Comparison of ENCODE assay signal across 23 mouse cellular contexts in the genomic region with DNA sequence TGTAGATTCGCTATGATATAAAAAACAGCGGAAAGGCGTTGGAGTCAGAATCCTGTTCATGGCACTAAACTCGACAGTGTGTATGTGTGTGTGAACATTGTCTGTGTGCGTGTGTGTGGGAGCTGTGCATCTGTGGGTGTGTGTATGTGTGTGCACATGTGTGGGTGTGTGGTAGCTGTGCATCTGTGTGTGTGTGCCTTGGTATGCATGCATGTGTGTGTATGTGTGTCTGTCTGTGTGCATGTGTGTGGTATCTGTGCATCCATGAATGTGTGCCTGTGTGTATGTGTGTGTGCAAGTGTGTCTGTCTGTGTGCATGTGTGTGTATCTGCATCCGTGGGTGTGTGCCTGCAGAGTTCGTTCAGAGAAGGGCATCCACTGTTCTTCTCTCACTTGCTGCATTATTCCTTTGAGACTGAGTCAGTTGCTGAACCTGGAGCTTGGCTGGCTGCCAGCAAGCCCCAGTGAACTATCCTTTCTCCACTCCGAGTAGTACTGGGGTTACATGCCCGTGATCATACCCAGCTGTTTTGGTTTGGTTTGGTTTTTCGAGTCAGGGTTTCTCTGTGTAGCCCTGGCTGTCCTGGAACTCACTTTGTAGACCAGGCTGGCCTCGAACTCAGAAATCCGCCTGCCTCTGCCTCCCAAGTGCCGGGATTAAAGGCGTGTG. TPM values are rescaled to one million over a fixed set of nuclear protein-coding genes. Genes with fewer than 3 reads are reported as not detected.
A peak's percentile ranks its signal among the peaks of the same experiment; 100 is the strongest.
DNase-seq lines count a peak whose midpoint lies in the region; ATAC-seq lines count a peak whose summit lies in the region.
"Had no signal": no experiment of that assay in that cellular context is flagged by ENCODE, and none has a peak within 500 bp of the region (broad histone marks: within the 10 kb centered on the region; RNA-seq: fewer than 3 reads in every experiment).

No protein-coding gene starts in this region.

- H3K36me3 ChIP-seq in neural tube, embryonic 13.5 days = peaks cover 58% of the 10 kb centered on the region

- H3K9ac ChIP-seq in neural tube, embryonic 13.5 days = peak overlapping the region; percentile 31; the same call in 1 of the 2 replicates
- H3K9ac ChIP-seq: embryonic facial prominence, embryonic 12.5 days; forebrain, embryonic 15.5 days; hindbrain, embryonic 15.5 days; liver, embryonic 12.5 days; midbrain, embryonic 15.5 days had no signal

- no peaks in the 10 kb centered on the region for H3K9me3 ChIP-seq in neural tube, embryonic 13.5 days
- H3K9me3 ChIP-seq: embryonic facial prominence, embryonic 12.5 days; forebrain, embryonic 15.5 days; hindbrain, embryonic 15.5 days; liver, embryonic 12.5 days; midbrain, embryonic 15.5 days had no signal

- ATAC-seq in frontal cortex, adult (ENCODE audit: low TSS enrichment) = peak; percentile 50; the same call in 1 of the 2 replicates
- ATAC-seq in neural tube, embryonic 13.5 days (ENCODE audit: low read depth) = no peak
- ATAC-seq: forebrain, embryonic 15.5 days; liver, embryonic 12.5 days; midbrain, embryonic 15.5 days had no signal

- WGBS in neural tube, embryonic 13.5 days = 80% methylated on average over 14 of the region's 14 CpGs

- H3K4me2 ChIP-seq in neural tube, embryonic 13.5 days = no peak overlapping the region
- H3K4me2 ChIP-seq: embryonic facial prominence, embryonic 12.5 days; forebrain, embryonic 15.5 days; heart, embryonic 11.5 days; hindbrain, embryonic 15.5 days; liver, embryonic 12.5 days; midbrain, embryonic 15.5 days had no signal

- no peak overlapping the region for H3K27ac ChIP-seq in neural tube, embryonic 13.5 days (replicated peaks)
- H3K27ac ChIP-seq: embryonic facial prominence, embryonic 12.5 days; forebrain, embryonic 15.5 days; gastrocnemius, adult 2 months; hindbrain, embryonic 15.5 days; liver, embryonic 12.5 days; midbrain, embryonic 15.5 days had no signal

- H3K4me1 ChIP-seq in neural tube, embryonic 13.5 days (replicated peaks) = no peaks in the 10 kb centered on the region
- H3K4me1 ChIP-seq: embryonic facial prominence, embryonic 12.5 days; forebrain, embryonic 15.5 days; hindbrain, embryonic 15.5 days; liver, embryonic 12.5 days; midbrain, embryonic 15.5 days had no signal

- no peaks in the 10 kb centered on the region for H3K27me3 ChIP-seq in neural tube, embryonic 13.5 days
- H3K27me3 ChIP-seq: embryonic facial prominence, embryonic 12.5 days; forebrain, embryonic 15.5 days; hindbrain, embryonic 15.5 days; liver, embryonic 12.5 days; midbrain, embryonic 15.5 days had no signal

- H3K4me3 ChIP-seq in neural tube, embryonic 13.5 days = no peak overlapping the region
- H3K4me3 ChIP-seq: embryonic facial prominence, embryonic 12.5 days; forebrain, embryonic 15.5 days; gastrocnemius, adult 2 months; hindbrain, embryonic 15.5 days; liver, embryonic 12.5 days; midbrain, embryonic 15.5 days had no signal

- intact Hi-C loops in left cerebral cortex, postnatal 14 days (cut with DNase I) = no loop called here
- intact Hi-C loops in left cerebral cortex, postnatal 10 days (cut with DNase I) = loop anchor here (2.0 to 10.0 kb wide), 2 partner anchors 151 to 321 kb away; no protein-coding TSS in a partner anchor

- no peak for DNase-seq in frontal cortex, postnatal 10 days (ENCODE audit: low spot score in 2 of 2)
- DNase-seq in left cerebral cortex, postnatal 14 days (ENCODE audit: low spot score in 2 of 2) = peak; percentile 18 to 21
- no peak for DNase-seq in left cerebral cortex, postnatal 10 days (ENCODE audit: extremely low spot score in 1 of 2, low spot score in 2 of 2)
- DNase-seq in neural tube, embryonic 10.5 days (ENCODE audit: extremely low spot score, low spot score) = no peak
- no peak for DNase-seq in cerebellum, postnatal 4 days (ENCODE audit: low spot score in 2 of 2)
- DNase-seq: cerebellum, adult 2 months; cerebellum, postnatal 36 days; gastrocnemius, adult 2 months; lung, adult 2 months had no signal

RNA-seq across cellular contexts. Expression of gene Heatr6, which starts 30.6 kb away (rescaled TPM):
- 10 to 100 TPM; 12.6 to 14.8 TPM for total RNA-seq in left cerebral cortex, postnatal 14 days (2021)
- total RNA-seq in left cerebral cortex, postnatal 10 days (2021) = 10 to 100 TPM; 17.9 to 18.9 TPM
- polyA plus RNA-seq in neural tube, embryonic 13.5 days (2015; fragmentation: Nextera tagmentation; extraction: Ambion mirVana) = 32.7 and 35.5 TPM in 2 replicates

RNA-seq across cellular contexts. Expression of gene Wfdc21, which starts 37.3 kb away (rescaled TPM):
- not detected for total RNA-seq in left cerebral cortex, postnatal 14 days (2021)
- total RNA-seq in left cerebral cortex, postnatal 10 days (2021) = not detected
- polyA plus RNA-seq in neural tube, embryonic 13.5 days (2015; fragmentation: Nextera tagmentation; extraction: Ambion mirVana) = not detected in 2 replicates
- total RNA-seq: G1E; gastrocnemius, adult 2 months; heart, postnatal 10 days; layer of hippocampus, adult 18-20 months; left cerebral cortex, postnatal 4 days had no signal
- polyA plus RNA-seq: embryonic facial prominence, embryonic 12.5 days; forebrain, embryonic 15.5 days; G1E; heart, embryonic 11.5 days; hindbrain, embryonic 15.5 days; midbrain, embryonic 15.5 days; neural tube, embryonic 11.5 days; small intestine, adult 2 months had no signal

Comparison
In these comparisons a context has a peak if more than half of its experiments do, and no peak if none do; other contexts are left out.
1. DNase-seq: peak in left cerebral cortex, postnatal 14 days (2 of 2); none in frontal cortex, postnatal 10 days (0 of 2), left cerebral cortex, postnatal 10 days (0 of 2), neural tube, embryonic 10.5 days (single experiment) and cerebellum, postnatal 4 days (0 of 2).